Mouse (Mus musculus): Measurements from ENCODE around the gene Snap47.

The Snap47 gene

DNA sequence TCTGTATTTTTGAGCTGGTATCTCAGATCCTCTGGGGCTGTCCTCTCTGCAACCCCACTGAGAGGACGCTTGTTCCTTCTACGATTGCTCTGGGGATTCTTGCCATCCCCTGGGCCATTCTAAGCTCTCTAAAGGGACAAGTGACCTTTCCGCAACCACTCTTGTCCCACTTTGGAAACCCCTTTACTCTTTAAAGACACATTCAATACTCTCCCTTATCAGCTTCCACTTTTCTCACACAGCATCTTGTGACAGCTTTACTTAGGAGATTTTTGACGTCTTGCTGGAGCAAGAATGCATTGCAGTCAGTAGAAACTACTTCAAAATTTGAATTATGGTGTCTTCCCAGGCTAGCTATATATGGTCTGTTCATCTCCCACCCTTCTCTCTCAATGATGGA, at the start of gene Snap47:
Gene Snap47, minus strand, starts transcription at position 101 of the 400 bp plus-strand sequence.
- DNase-seq (ENCODE audit: low spot score in 2 of 2): peak in 1 of 2 experiments; percentile 11

DNA sequence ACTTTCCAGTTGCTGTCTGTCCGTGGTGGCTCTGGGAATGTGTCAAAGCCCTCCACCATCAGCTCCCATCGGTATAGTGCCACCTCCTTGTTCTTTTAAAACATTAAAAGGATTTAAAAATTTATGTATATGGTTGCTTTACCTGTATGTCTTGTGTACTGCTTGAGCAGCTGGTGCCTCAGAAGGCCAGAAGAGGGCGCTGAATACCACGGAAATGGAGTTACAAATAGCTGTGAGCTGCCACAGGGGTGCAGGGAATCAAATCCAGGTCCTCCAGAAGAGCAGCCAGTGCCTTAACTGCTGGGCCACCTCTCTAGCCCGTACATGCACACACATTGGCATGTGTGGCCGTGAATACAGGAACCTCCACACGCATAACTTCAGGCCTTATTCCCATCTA, 46.8 kb upstream of the Snap47 start:
- DNase-seq (ENCODE audit: low spot score in 2 of 2): no peak

DNA sequence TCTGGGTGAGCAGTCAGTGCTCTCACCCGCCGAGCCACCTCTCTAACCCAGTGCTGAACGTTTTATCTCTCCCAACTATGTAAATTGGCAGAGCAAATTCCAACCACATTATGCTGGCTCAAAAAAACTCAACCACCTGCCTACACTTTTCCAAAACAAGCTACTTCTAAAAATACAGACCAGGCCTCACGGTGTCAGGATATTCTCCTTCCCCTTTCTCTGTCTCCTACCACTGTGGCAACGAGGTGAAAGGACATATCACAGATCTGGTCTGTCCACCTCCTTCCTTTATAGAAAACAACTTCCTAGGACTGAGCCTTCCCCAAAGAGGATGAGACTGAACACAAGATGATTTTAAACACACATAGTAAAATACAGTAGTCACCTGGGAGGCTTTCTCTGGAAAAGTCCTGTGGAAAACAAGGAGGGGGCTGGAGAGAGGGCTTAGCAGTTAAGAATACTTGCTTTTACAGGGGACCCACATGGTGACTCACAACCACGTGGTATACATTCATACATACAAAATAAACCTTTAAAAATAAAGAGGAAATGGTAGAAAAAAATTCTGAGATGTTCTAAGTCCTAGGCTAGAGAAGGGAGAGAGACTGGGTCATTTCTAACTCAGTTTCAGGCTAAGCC, 45.8 kb upstream of the Snap47 start:
- no peak for DNase-seq (ENCODE audit: low spot score in 2 of 2)

DNA sequence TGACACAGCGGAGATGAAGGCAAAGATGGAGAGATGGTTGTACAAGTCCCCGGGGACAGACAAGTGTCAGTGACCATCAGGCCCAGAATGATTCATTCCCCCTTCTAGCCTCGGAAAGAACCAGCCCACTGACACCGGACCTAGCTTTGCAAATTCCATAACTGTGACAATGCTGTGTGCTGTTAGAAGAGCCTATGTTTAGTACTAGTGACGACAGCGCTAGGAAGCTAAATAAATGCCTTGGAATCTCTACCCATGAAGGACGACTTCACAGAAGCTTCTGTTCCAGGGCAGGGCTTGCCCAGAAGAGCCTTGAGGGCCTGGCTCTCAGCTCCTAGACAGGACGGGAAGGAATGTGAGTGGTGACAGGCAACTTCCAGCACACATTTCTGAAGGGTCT, 35.2 kb upstream of the Snap47 start:
- no peak for DNase-seq (ENCODE audit: low spot score in 2 of 2)

DNA sequence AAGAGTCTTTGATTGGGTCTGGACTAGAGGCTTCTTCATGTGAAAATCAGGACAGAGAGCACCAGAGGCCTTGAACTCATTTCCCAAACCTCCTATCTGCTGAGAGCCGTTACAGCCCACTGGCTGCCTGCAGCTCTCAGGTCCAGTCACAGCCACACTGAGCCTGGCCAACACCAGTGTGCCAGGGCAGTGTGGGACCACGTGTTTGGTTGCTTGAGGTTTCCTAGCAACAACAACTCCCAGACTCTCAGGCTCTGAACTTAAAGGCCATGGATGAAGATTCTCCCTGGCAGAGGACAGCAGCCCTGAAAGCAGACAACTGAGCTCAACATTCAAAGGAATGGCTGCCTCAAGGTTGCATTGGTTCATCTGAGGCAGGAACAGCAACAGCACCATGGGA, 34.7 kb upstream of the Snap47 start:
- DNase-seq (ENCODE audit: low spot score in 2 of 2): no peak

DNA sequence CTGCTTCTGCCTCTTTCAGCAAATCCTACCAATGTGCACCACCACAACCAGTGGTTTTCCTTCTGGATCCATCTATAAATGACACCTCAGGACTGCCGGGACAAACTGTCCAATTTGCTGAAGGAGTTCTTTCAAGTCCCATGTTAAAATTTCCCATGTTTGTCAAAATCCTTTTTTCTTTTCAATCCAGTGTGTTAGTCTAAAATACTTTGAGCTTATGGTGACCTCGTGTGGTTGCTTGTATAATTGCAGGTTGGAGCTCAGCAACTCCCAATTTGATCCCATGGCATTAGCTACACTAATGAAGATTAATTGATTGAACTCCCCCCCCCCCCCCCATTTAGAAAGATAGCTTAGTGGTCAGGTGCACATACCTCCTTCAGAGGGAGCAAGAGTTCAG, 32.2 kb upstream of the Snap47 start:
- DNase-seq (ENCODE audit: low spot score in 2 of 2): peak in 1 of 2 experiments; percentile 50

DNA sequence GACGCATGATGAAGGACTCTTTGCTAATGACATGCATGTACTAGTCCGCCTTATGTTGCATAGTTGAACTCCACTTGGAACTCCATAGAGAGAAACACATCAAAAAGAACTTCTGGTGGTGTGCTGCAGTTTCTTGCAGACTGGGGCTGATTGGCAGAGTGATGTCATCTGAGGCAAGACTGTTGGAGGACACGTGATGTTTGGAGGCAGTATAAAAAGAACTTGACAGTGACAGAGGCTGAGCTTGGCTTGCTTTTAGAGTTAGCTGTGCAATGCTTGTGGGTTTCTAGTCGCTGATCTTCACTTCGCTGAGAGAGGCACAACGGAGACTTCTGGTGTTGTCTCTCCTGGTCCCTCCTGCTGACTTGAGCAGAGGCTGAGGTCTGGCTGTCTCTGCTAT, 26.3 kb upstream of the Snap47 start:
- DNase-seq (ENCODE audit: low spot score in 2 of 2): no peak

DNA sequence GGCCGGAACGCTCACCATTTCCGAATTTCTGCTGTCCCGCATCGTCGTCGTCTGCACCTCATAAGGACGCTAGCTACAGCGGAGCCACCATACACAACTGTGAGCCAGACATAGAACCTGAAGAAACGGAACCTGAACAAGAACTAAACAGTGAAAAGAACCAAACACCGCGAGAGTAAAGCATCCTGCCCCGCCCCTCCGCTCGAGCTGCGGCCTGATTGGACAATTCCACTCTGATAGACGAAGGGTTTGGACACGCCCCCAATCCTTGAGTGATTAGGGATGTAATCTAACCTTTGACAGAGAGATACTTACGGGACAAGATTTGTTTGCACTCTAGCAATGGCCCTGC, 21.3 kb upstream of the Snap47 start, which contains the start of gene Zfp867:
Gene Zfp867, minus strand, starts transcription at position 149 of the 352 bp plus-strand sequence.
- peak; percentile 60 to 88 for DNase-seq (ENCODE audit: low spot score in 2 of 2)

DNA sequence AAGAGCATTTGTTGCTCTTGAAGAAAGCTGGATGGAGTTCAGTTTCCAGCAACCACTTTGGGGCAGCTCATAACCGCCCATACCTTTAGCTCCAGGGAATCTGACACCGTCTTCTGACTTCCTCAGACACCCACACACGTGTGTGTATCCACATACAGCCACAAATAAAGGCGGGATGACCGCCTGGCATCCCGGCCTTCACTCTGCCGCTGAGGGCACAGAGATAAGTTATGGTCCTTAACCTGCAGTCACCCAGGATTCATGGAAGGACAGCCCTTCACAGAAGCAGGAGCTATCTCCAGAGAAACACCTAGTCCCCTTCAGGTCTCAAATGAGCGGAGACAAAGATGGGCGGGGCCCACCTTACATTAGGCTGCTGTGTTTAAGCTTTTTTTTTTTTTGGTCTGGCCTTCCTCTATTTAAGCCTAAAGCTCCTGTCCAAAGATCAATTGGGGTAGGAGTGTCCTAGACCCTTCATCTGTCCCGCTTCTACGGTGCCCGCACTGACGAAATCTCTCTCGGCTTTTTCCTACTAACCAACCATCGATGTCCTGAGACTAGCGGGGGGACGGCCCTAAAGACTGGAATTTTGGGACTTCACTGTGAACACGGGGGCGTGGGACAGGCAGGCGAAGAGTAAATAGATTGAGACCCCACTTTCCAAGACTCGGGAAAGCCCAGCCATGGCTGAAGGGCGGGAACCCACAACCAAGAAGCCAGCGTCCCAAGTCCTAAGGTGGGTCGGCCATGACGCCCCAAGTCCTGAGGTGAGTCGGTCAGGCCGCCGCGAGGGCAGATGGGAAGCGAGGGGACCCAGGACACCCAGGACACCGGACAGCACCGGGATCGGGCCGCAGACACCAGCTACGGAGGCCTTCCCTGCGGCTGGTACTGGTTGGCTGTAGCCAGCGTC, 20.7 kb upstream of the Snap47 start:
- peak in 1 of 2 experiments; percentile 18 for DNase-seq (ENCODE audit: low spot score in 2 of 2)

DNA sequence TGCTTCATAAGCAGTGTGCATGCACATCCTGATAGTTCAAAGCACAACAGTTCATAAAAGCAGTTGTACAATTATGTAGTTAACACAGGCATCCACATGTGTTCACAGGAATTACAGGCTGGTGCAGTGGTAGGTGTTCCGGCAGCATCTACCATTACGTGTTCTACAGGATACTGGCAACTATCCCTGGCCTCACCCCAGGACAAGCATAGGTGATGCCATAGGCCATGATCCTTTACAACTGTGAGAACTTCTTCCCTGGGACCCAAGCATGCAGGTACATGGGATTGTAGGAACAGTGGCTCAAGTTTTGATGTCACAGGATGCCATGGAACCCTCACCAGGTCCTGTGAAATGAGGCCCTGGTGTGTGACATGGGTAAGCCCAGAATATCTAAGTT, 9.5 kb upstream of the Snap47 start:
- peak in 1 of 2 experiments; percentile 3 for DNase-seq (ENCODE audit: low spot score in 2 of 2)

DNA sequence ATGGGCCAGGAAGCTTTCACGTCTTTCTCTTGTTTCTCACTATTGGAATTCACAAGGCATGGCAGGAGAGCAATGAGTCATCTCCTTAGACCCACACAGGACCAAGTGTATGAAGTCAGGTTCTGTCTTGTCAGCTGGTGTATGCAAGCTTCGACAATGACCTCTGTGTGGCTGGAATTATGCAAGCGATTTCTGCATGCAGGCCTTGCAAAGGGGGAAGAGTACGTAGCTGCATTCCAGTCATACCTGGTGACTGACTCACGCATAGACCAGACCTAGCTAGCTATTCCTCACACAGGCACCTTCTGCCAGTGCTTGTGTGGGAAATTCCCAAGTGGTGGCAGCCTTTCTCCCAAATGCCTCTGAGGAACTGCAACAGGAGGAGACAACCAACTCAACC, 8.0 kb upstream of the Snap47 start:
- no peak for DNase-seq (ENCODE audit: low spot score in 2 of 2)

DNA sequence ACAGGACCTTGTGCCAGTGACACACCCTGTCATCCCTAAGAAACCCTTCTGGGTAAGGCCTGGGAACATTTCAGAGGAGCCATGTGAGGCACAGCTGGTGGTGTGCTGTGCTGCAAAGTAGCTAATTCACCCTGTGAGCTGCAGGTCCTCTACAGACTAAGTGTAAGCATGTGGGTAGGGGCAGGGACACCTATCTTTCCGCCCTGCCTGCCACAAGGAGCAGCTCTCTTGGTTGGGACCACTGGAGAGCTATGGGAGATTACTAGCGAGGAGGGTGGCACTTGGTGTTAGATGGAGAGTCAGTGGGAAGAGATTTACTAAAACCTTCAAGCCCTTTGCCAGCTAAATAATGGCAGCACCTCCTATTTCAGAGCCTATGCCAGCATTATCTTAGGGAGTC, 5.9 kb upstream of the Snap47 start:
- no peak for DNase-seq (ENCODE audit: low spot score in 2 of 2)

DNA sequence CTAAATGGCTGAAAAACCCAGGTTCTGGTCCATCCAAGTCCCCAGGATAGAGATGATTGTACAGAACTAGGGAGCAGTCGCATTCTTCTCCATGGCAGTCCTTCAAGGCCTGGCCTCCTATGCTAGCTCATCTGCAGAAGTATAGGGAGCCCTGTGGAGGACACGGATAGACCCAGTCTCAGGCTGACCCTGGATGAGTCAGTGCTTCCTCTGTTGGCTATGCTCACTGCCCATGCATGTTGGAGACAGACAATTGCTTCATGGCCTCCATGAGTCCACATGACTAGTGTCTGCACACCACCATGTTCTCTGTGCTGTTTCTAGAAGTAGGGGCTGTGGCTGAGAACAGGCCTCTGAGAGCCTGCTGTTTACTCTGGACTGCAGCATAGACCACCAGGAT, 5.4 kb upstream of the Snap47 start:
- DNase-seq (ENCODE audit: low spot score in 2 of 2): no peak

DNA sequence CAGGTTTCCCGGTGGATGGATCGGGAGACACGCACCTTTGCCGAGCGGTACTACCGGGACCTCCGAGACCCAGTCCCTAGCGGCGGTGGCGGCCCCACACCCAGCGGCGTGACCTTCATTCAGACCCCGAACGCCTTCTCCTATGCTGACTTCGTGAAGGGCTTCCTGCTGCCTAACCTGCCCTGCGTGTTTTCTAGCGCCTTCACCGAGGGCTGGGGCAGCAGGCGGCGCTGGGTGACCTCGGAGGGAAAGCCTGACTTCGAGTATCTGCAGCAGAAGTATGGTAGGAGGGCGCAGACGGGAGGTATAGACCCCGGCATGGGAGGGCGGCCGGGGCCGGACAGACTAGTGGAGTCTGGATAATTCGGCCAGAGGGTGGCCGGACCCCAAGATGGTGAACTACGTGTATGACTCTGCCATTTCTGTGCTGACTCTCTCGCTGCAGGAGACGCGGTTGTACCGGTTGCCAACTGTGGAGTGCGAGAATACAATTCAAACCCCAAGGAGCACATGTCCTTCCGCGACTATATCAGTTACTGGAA, 685 bp downstream of the Snap47 start:
- DNase-seq (ENCODE audit: low spot score in 2 of 2): peak in 1 of 2 experiments; percentile 71

DNA sequence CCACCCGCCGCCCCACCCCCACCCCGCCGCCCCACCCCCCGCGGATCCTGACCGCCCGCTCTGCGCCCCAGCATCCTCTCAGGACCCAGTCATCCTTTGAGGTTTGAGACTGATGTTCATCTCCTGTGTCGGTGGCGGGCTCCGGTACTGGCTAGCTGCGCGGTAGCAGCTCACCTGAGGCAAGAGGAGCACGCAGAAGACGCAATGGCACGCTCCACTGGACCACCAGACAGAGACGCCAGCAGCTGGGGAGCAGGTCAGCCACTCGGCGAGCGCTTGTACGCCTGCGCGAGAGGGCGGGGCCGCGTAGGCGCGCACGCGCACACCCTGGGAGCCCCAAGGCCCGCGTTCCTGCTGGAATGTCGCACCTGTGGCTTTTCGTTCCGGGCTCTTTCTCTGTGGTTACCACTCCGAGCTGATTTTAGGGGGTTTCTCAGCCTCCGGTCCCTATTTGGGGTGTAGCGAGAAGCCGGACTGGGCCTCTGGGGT, 1.2 kb downstream of the Snap47 start, which contains the start of gene Jmjd4:
Gene Jmjd4, plus strand, starts transcription at position 305 of the 489 bp plus-strand sequence.
- peak; percentile 89 to 91 for DNase-seq (ENCODE audit: low spot score in 2 of 2)

DNA sequence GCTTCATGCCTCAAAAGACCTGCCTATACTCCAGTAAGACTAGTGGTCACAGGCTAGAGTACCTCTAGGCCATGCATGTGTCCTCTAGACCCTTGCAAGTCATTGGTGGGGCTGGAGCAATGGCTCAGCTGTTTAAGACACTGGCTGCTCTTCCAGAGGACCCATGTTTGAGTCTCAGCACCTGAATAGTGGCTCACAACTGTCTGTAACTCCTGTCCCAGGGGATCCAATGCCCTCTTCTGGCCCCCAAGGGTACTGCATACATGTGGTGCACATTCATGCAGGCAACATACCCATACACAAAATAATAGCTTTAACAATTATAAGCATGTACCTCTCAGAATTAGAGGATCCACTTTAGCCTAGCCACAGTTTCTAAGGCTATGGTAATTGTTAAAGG, 7.9 kb downstream of the Snap47 start:
- DNase-seq (ENCODE audit: low spot score in 2 of 2): peak in 1 of 2 experiments; percentile 32

DNA sequence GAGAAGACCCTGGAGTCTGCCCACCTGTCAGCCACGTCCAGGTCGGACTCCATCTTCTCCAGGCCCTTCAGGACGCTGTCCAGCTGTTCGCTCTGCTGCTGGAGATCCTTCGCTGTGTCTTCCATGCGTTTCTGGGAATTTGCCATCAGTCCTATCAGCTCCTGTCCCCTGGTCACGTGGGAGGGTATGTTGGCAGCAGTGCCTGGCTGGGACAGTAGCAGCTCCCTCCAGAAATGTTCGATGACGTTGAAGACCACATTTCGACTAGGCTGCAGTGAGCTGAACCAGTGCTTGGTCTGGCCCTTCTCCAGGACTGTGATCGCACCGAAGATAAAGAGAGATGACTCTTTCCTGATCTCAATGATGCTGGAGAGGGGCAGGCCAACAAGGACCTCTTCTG, 13.0 kb downstream of the Snap47 start:
- no peak for DNase-seq (ENCODE audit: low spot score in 2 of 2)

DNA sequence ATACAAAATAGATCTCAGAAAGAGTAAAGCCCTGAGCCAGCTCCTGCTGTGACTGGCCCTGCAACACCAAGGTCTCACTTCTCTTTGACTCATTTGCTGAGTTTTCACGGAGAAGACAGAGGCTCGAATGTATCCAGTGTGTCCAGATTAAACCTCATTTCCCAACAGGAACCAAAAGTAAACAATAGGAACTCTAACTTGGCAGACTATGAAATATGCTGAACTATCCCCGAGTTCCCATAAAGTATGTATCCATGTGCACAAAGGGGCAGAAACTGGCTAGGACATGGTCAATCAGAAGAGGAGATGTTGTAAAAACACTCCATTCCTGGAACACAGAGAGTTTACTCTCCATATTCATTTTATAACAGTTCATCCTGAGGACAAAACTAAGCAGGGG, 18.7 kb downstream of the Snap47 start:
- no peak for DNase-seq (ENCODE audit: low spot score in 2 of 2)

DNA sequence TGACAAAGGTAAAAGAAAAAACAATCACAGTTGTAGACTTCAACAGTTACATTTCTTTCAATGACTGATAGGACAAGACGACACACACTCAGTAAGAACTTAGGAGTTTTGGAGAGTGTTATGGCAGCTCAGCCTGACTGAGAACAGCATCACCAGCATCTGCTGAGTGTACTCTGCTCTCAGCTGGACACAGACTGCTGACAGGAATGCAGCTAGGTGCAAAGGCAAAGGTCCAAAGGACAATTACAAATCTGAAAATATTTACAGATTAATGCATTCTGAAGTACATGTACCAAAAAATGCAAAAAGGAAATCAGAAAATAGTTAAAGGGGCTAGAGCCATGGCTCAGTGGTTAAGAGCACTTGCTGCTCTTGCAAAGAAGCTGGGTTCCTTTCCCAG, 21.0 kb downstream of the Snap47 start:
- DNase-seq (ENCODE audit: low spot score in 2 of 2): no peak

DNA sequence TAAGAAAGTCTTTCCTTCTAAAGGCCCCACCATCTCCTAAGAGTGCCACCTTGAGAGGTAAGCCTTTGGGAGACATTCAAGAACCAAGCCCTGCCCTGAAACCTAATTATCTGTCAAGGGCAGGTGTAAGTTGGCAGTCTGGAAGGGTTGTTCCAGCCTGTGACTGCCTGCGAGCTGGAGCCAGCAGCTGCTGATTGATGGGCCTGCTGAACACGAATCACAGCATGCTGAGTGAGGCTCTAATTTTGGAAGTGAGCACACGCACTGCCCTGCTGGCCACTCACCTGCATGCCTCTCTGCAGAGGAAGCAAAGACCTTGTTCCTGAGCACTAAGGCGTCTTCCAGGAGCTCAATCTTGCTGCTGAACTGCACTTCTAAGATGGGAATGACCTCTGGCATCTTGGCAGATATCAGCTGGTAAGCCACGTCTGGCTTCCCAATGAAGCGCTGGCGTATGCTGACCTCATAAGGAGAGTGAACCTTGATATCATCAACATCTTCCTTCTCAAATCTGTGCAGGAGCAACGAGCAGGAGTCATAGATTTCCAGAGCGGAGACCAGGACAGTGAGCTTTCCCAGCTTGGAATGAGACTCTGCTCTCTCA, 22.8 kb downstream of the Snap47 start:
- no peak for DNase-seq (ENCODE audit: low spot score in 2 of 2)

DNA sequence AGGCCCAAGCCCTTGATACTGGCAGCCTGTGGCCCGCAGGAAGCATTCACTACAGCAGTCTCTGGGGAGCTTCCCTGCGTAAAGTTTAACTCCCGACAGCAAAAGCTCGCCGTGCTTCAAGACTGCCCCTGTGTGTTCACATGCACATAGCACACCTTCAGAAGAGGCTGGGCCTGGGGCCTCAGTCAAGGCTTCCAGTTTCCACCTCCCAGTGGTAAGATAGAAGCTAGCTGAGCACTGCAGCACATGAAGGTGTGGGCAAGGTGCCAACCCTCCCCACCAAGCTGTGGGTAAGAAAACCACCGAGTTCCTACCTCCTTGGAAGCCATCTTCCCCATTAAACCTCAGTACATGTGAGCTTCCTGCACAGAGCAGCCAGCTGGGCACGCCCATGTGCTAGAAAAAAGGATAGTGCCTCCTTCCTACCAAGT, 25.3 kb downstream of the Snap47 start:
- peak in 1 of 2 experiments; percentile 37 for DNase-seq (ENCODE audit: low spot score in 2 of 2)

DNA sequence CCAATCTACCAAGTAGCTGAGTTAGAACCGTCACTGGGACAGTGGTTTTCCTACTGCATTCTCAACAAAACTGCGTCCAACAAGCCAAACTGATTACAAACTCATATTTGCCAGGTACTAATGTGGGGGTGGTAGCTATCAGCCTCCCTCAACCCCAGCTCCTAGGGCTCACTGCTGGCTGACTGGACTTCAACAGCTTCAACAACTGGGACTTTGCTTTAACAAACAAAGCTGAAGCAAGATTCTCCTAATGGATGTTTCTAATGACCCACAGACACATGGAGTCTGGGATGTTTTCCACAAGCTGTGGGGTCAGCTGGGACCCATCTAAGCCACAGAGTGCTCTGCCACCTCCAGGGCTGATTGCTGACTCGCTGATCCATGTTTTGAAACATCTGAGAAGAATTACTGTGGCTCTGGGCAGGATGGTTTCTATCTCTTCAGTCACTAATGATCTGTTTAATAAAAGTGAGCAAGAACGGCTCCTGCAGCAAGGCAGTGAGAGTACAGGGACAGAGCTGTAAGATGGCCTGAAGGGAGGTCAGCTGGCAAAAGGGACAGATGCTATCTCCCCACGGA, 27.9 kb downstream of the Snap47 start:
- DNase-seq (ENCODE audit: low spot score in 2 of 2): no peak

Data from spleen, postnatal 10 days (tissue).